9 mouse cellular contexts compared by ENCODE assay signal in the genomic region with DNA sequence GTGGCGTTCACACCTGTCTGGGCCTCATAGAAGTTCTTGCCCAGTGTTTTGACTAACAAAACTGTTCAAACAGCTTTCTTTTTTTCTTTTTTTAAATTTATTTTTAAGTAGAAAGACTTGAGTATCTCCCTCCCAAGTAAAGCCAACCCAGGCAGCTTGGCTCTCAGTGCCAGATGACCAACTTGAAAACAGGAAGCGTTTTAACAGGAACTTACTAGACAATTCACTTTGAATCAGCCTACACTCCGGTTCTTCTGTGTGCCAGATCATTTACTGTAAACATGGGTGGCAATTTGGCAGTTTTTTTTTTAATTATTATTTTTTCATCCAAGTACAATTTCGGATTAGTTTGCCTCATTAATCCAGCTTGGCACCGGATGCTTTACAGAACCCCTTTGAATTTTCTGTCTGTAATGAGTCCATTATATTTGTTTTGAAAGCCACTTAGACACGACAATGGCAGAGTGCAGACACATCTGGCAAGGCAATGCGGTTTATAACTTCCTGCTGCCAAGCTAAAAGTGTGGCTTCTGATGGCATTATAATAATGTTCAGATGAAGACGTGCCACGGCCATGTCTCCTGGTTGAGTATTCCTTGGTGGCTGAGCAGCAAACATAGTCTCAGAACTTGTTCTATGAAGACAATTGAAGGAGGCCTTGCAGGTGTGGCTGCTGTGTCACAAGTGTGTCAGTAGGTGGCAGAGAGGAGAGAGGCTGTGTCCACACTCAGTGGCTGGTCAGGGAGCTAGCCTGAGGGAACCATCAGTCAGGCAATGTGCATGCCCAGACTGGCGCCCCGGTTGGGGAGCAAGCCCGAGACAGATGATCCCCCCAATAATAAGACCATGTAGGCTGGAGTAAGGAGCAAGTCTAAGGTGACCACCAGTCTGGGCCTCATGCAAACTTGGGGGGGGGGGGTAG. TPM values are rescaled to one million over a fixed set of nuclear protein-coding genes. Genes with fewer than 3 reads are reported as not detected.
A peak's percentile ranks its signal among the peaks of the same experiment; 100 is the strongest.
DNase-seq lines count a peak whose midpoint lies in the region; ATAC-seq and TF ChIP-seq lines count a peak whose summit lies in the region.
"Had no signal": no experiment of that assay in that cellular context is flagged by ENCODE, and none has a peak within 500 bp of the region (broad histone marks: within the 10 kb centered on the region; RNA-seq: fewer than 3 reads in every experiment).

No protein-coding gene starts in this region.

- 54% methylated on average over 12 of the region's 12 CpGs for WGBS in cerebellum, adult 2 months
- WGBS in lung, adult 2 months = 51% methylated on average over 12 of the region's 12 CpGs
- WGBS in embryonic facial prominence, embryonic 14.5 days = 72% methylated on average over 12 of the region's 12 CpGs

- H3K27ac ChIP-seq in cerebellum, adult 2 months (ENCODE audit: insufficient read depth, low read length) = no peak overlapping the region
- no peak overlapping the region for H3K27ac ChIP-seq in embryonic facial prominence, embryonic 14.5 days (replicated peaks; ENCODE audit: low read depth, low read length)

- 0 out of 2 replicates have a peak, but pooled peaks cover 3% of the 10 kb centered on the region for H3K9me3 ChIP-seq in embryonic facial prominence, embryonic 14.5 days (ENCODE audit: control insufficient read depth, low read length)

- peak; percentile 30; the same call in 1 of the 2 replicates for TF ChIP-seq CTCF in cerebellum, adult 2 months (IDR thresholded peaks at IDR 0.05; ENCODE audit: borderline replicate concordance, insufficient read depth, low read depth, low read length)
- TF ChIP-seq CTCF in lung, adult 2 months (IDR thresholded peaks at IDR 0.05; ENCODE audit: insufficient read depth, low read length) = peak; percentile 52

- H3K4me1 ChIP-seq in cerebellum, adult 2 months (ENCODE audit: control insufficient read depth, insufficient read depth, low read length) = no peaks in the 10 kb centered on the region
- H3K4me1 ChIP-seq in lung, adult 2 months (ENCODE audit: control insufficient read depth, insufficient read depth, low read length) = no peaks in the 10 kb centered on the region
- no peaks in the 10 kb centered on the region for H3K4me1 ChIP-seq in embryonic facial prominence, embryonic 14.5 days (ENCODE audit: control insufficient read depth, insufficient read depth, low read length)

- no peak for DNase-seq in cerebellum, adult 2 months
- DNase-seq in cerebellum, adult 9-10 months = no peak
- peak; percentile 9 for DNase-seq in lung, adult 2 months
- no peak for DNase-seq in lung, postnatal 25 days (ENCODE audit: low spot score)
- DNase-seq in embryonic facial prominence, embryonic 14.5 days (ENCODE audit: low spot score) = no peak
- peak; percentile 20 for DNase-seq in lung, postnatal 10 days
- no peak for DNase-seq in cerebellum, adult 8-10 months
- no peak for DNase-seq in yolk sac, embryonic 10.5 days (ENCODE audit: low spot score)

- TF ChIP-seq POLR2A in cerebellum, adult 2 months (IDR thresholded peaks at IDR 0.05; ENCODE audit: borderline replicate concordance, insufficient read depth, low read length) = no peak
- TF ChIP-seq POLR2A in lung, adult 2 months (IDR thresholded peaks at IDR 0.05; ENCODE audit: borderline replicate concordance, extremely low read depth, low read depth, low read length) = no peak

- no peak overlapping the region for H3K4me3 ChIP-seq in cerebellum, adult 2 months (replicated peaks; ENCODE audit: insufficient read depth, low read depth, low read length)
- no peak overlapping the region for H3K4me3 ChIP-seq in lung, adult 2 months (replicated peaks; ENCODE audit: extremely low read depth, low read depth, low read length)
- H3K4me3 ChIP-seq in embryonic facial prominence, embryonic 14.5 days (ENCODE audit: low read depth, low read length) = no peak overlapping the region

- no peaks in the 10 kb centered on the region for H3K36me3 ChIP-seq in embryonic facial prominence, embryonic 14.5 days (ENCODE audit: control insufficient read depth, insufficient read depth, low read length)

- 0 out of 2 replicates have a peak, but pooled peaks have one; percentile 12 for ATAC-seq in embryonic facial prominence, embryonic 14.5 days (ENCODE audit: low read depth)

- no peak overlapping the region for H3K4me2 ChIP-seq in embryonic facial prominence, embryonic 14.5 days (ENCODE audit: low read depth, low read length)

- no peak overlapping the region for H3K9ac ChIP-seq in embryonic facial prominence, embryonic 14.5 days (ENCODE audit: low read depth, low read length)

- no peaks in the 10 kb centered on the region for H3K27me3 ChIP-seq in cerebellum, adult 2 months (ENCODE audit: control insufficient read depth, insufficient read depth, low read length)
- no peaks in the 10 kb centered on the region for H3K27me3 ChIP-seq in embryonic facial prominence, embryonic 14.5 days (replicated peaks; ENCODE audit: control insufficient read depth, insufficient read depth, low read length)

RNA-seq across cellular contexts. Expression of a gene that starts 12.9 kb away (rescaled TPM):
- polyA plus RNA-seq in cerebellum, adult 2 months (2012; rRNA removed) = 21.2 and 24.5 TPM in 2 replicates
- polyA plus RNA-seq in lung, adult 2 months (2012; rRNA removed) = 10.9 and 11.8 TPM in 2 replicates
- 6.8 and 10.9 TPM in 2 replicates for polyA plus RNA-seq in embryonic facial prominence, embryonic 14.5 days (2014; fragmentation: Nextera tagmentation; extraction: Ambion mirVana)
- polyA plus RNA-seq: C2C12 had no signal

Comparison
In these comparisons a context has a peak if more than half of its experiments do, and no peak if none do; other contexts are left out.
1. DNase-seq: peak in lung, adult 2 months (single experiment) and lung, postnatal 10 days (single experiment); none in cerebellum, adult 2 months (0 of 2), cerebellum, adult 9-10 months (single experiment), lung, postnatal 25 days (single experiment), embryonic facial prominence, embryonic 14.5 days (single experiment), cerebellum, adult 8-10 months (single experiment) and yolk sac, embryonic 10.5 days (single experiment).